Mouse (Mus musculus) hindbrain, embryonic 12.5 days (tissue): ENCODE measurements at regions not wholly inside any gene's neighbourhood (a gene's known extent, or its start where the extent isn't known, plus 50 kb on each side); places are given as distances from the start of the nearest gene placed in this dataset.

ENCODE experiments used
- ATAC-seq: fragments of 200-750 bp; cut with Nextera tagmentation; 2 replicates; pipeline ENCODE4 v1.8.0; 2017; ENCODE audit warnings: moderate TSS enrichment; ENCODE audit not compliant: low FRiP score
- H3K27ac ChIP-seq: fragments of 300-500 bp; sonication (generic); 2 replicates; pipeline ENCODE4 v1.5.1; 2016; ENCODE audit warnings: mild to moderate bottlenecking
- H3K27me3 ChIP-seq: fragments of 300-500 bp; sonication (generic); 2 replicates; pipeline ENCODE4 v1.6.1; 2016; ENCODE audit warnings: mild to moderate bottlenecking
- H3K36me3 ChIP-seq: fragments of 300-500 bp; sonication (generic); 2 replicates; pipeline ENCODE4 v1.6.1; 2016; ENCODE audit warnings: mild to moderate bottlenecking
- H3K4me1 ChIP-seq: fragments of 300-500 bp; sonication (generic); 2 replicates; pipeline ENCODE4 v1.6.1; 2016
- H3K4me2 ChIP-seq: fragments of 300-500 bp; sonication (generic); replicated peaks from 2 replicates; pipeline ENCODE4 v1.6.1; 2016; ENCODE audit warnings: mild to moderate bottlenecking
- H3K4me3 ChIP-seq: fragments of 300-500 bp; sonication (generic); 2 replicates; pipeline ENCODE4 v1.5.1; 2016; ENCODE audit warnings: mild to moderate bottlenecking
- H3K9ac ChIP-seq: fragments of 300-500 bp; sonication (generic); 2 replicates; pipeline ENCODE4 v1.6.1; 2016; ENCODE audit warnings: mild to moderate bottlenecking, moderate library complexity
- H3K9me3 ChIP-seq: fragments of 300-500 bp; sonication (generic); replicated peaks from 2 replicates; pipeline ENCODE4 v1.6.1; 2016; ENCODE audit warnings: mild to moderate bottlenecking
- WGBS: fragments of 180-500 bp; shearing (Covaris S2); methylation state at CpG from one replicate; pipeline ENCODE4 v1.1.7; 2016; 5-methylcytosine and 5-hydroxymethylcytosine counted together

GRCm38 (mm10) chr2:123267036-123267435, 502.0 kb downstream of the Sqor start:
- H3K4me3 ChIP-seq: no peak overlapping the region
- no peaks in the 10 kb centered on the region for H3K9me3 ChIP-seq
- WGBS: 84% methylated on average over 4 of the region's 4 CpGs
- no peak overlapping the region for H3K27ac ChIP-seq
- H3K4me1 ChIP-seq: no peaks in the 10 kb centered on the region
- no peaks in the 10 kb centered on the region for H3K36me3 ChIP-seq
- H3K9ac ChIP-seq: no peak overlapping the region
- ATAC-seq: no peak
- H3K27me3 ChIP-seq: no peaks in the 10 kb centered on the region
- no peak overlapping the region for H3K4me2 ChIP-seq

GRCm38 (mm10) chr2:123274866-123275735, 510.1 kb downstream of the Sqor start:
- Histone ChIP-seq H3K9me3 (no peaks in the 10 kb centered on the region), H3K4me3 (no peak overlapping the region), H3K27ac (no peak overlapping the region), H3K4me2 (no peak overlapping the region), H3K9ac (no peak overlapping the region), H3K27me3 (no peaks in the 10 kb centered on the region), H3K36me3 (no peaks in the 10 kb centered on the region), H3K4me1 (no peaks in the 10 kb centered on the region)
- peak; percentile 79 for ATAC-seq
- 85% methylated on average over 9 of the region's 9 CpGs for WGBS

- Histone ChIP-seq H3K9me3 (no peaks in the 10 kb centered on the region), H3K9ac (no peak overlapping the region), H3K4me1 (no peaks in the 10 kb centered on the region), H3K27me3 (no peaks in the 10 kb centered on the region), H3K4me3 (no peak overlapping the region), H3K4me2 (no peak overlapping the region), H3K36me3 (no peaks in the 10 kb centered on the region), H3K27ac (no peak overlapping the region)
- ATAC-seq: no peak
- 76% methylated on average over 6 of the region's 6 CpGs for WGBS
Observed at GRCm38 (mm10) chr2:123275736-123276330, 510.8 kb downstream of the Sqor start.

- Histone ChIP-seq H3K9me3 (no peaks in the 10 kb centered on the region), H3K4me3 (no peak overlapping the region), H3K4me2 (no peak overlapping the region), H3K4me1 (no peaks in the 10 kb centered on the region), H3K9ac (no peak overlapping the region), H3K27me3 (no peaks in the 10 kb centered on the region), H3K36me3 (no peaks in the 10 kb centered on the region), H3K27ac (no peak overlapping the region)
- ATAC-seq: no peak
- 73% methylated on average over 6 of the region's 6 CpGs for WGBS
Observed at GRCm38 (mm10) chr2:123311554-123312276, 546.7 kb downstream of the Sqor start.

- peak; percentile 85 for ATAC-seq
- WGBS: 26% methylated on average over 8 of the region's 8 CpGs
- Histone ChIP-seq H3K27ac (no peak overlapping the region), H3K9ac (no peak overlapping the region), H3K9me3 (no peaks in the 10 kb centered on the region), H3K4me2 (no peak overlapping the region), H3K4me1 (no peaks in the 10 kb centered on the region), H3K4me3 (no peak overlapping the region), H3K27me3 (no peaks in the 10 kb centered on the region), H3K36me3 (no peaks in the 10 kb centered on the region)
Observed at GRCm38 (mm10) chr2:123312277-123312617, 547.2 kb downstream of the Sqor start.

GRCm38 (mm10) chr2:123320448-123321097, 555.5 kb downstream of the Sqor start:
- ATAC-seq: no peak
- H3K36me3 ChIP-seq: no peaks in the 10 kb centered on the region
- H3K27ac ChIP-seq: no peak overlapping the region
- H3K4me2 ChIP-seq: no peak overlapping the region
- WGBS: 94% methylated on average over 4 of the region's 4 CpGs
- no peak overlapping the region for H3K4me3 ChIP-seq
- H3K9me3 ChIP-seq: no peaks in the 10 kb centered on the region
- no peaks in the 10 kb centered on the region for H3K27me3 ChIP-seq
- no peaks in the 10 kb centered on the region; the same call in 1 of the 2 replicates for H3K4me1 ChIP-seq
- H3K9ac ChIP-seq: no peak overlapping the region

- Histone ChIP-seq H3K27me3 (no peaks in the 10 kb centered on the region), H3K4me1 (no peaks in the 10 kb centered on the region; the same call in 1 of the 2 replicates), H3K9me3 (no peaks in the 10 kb centered on the region), H3K9ac (no peak overlapping the region), H3K4me2 (no peak overlapping the region), H3K4me3 (no peak overlapping the region), H3K27ac (no peak overlapping the region), H3K36me3 (no peaks in the 10 kb centered on the region)
- 87% methylated on average over 3 of the region's 3 CpGs for WGBS
- no peak for ATAC-seq
Observed at GRCm38 (mm10) chr2:123323769-123324168, 558.7 kb downstream of the Sqor start.

- 76% methylated on average over 2 of the region's 2 CpGs for WGBS
- Histone ChIP-seq H3K27me3 (no peaks in the 10 kb centered on the region), H3K4me1 (no peaks in the 10 kb centered on the region; the same call in 1 of the 2 replicates), H3K4me2 (no peak overlapping the region), H3K9me3 (no peaks in the 10 kb centered on the region), H3K4me3 (no peak overlapping the region), H3K27ac (no peak overlapping the region), H3K36me3 (no peaks in the 10 kb centered on the region), H3K9ac (no peak overlapping the region)
- ATAC-seq: no peak
Observed at GRCm38 (mm10) chr2:123324896-123325295, 559.9 kb downstream of the Sqor start.

- Histone ChIP-seq H3K4me2 (no peak overlapping the region), H3K27me3 (no peaks in the 10 kb centered on the region), H3K36me3 (no peaks in the 10 kb centered on the region), H3K27ac (peak overlapping the region; percentile 64), H3K4me1 (peaks cover 5% of the 10 kb centered on the region; the same call in 1 of the 2 replicates), H3K9ac (no peak overlapping the region), H3K9me3 (no peaks in the 10 kb centered on the region), H3K4me3 (no peak overlapping the region)
- 57% methylated on average over 10 of the region's 10 CpGs for WGBS
- peak; percentile 92 for ATAC-seq
Observed at GRCm38 (mm10) chr2:123349625-123350346, 584.7 kb downstream of the Sqor start.

GRCm38 (mm10) chr2:123364204-123364603, 599.2 kb downstream of the Sqor start:
- Histone ChIP-seq H3K27ac (no peak overlapping the region), H3K9ac (no peak overlapping the region), H3K27me3 (no peaks in the 10 kb centered on the region), H3K9me3 (no peaks in the 10 kb centered on the region), H3K4me1 (no peaks in the 10 kb centered on the region), H3K36me3 (no peaks in the 10 kb centered on the region), H3K4me3 (no peak overlapping the region), H3K4me2 (no peak overlapping the region)
- ATAC-seq: peak; percentile 32; the same call in 1 of the 2 replicates

- Histone ChIP-seq H3K9me3 (no peaks in the 10 kb centered on the region), H3K4me2 (no peak overlapping the region), H3K36me3 (no peaks in the 10 kb centered on the region), H3K4me1 (no peaks in the 10 kb centered on the region), H3K9ac (no peak overlapping the region), H3K27ac (no peak overlapping the region), H3K27me3 (no peaks in the 10 kb centered on the region), H3K4me3 (no peak overlapping the region)
- ATAC-seq: no peak
- WGBS: 92% methylated on average over 2 of the region's 2 CpGs
Observed at GRCm38 (mm10) chr2:123366571-123366970, 601.5 kb downstream of the Sqor start.
